Mouse (Mus musculus) C3H10T1/2 (cell line): ENCODE results near the gene Prrt2. TPM values are rescaled to one million over a fixed set of nuclear protein-coding genes. Genes with fewer than 3 reads are reported as not detected.

Source experiments
- polyA plus RNA-seq, 2 experiments: library from polyadenylated mRNA; unstranded; fragments of >200 nt; fragmentation: generic; extraction: Trizol; gene quantifications; one replicate each; pipeline ENCODE4 v1.2.1; 2012; ENCODE audit warnings: missing spikeins in 2 of 2

Gene Prrt2
- polyA plus RNA-seq, result under 1 TPM in 1 of 2 experiments, not detected in 1; 0.44 TPM

GRCm38 (mm10) chr7:127020901-127021562 lies at the start of gene Prrt2, which contains the start of gene Gm42742:
Prrt2 (minus strand) TSS chr7:127021211.
Gm42742 (minus strand) TSS chr7:127021097.

GRCm38 (mm10) chr7:127041851-127042672 lies 21.1 kb upstream of the Prrt2 start, which contains the start of gene Kif22:
Kif22 (minus strand) TSS chr7:127042471.

DNA sequence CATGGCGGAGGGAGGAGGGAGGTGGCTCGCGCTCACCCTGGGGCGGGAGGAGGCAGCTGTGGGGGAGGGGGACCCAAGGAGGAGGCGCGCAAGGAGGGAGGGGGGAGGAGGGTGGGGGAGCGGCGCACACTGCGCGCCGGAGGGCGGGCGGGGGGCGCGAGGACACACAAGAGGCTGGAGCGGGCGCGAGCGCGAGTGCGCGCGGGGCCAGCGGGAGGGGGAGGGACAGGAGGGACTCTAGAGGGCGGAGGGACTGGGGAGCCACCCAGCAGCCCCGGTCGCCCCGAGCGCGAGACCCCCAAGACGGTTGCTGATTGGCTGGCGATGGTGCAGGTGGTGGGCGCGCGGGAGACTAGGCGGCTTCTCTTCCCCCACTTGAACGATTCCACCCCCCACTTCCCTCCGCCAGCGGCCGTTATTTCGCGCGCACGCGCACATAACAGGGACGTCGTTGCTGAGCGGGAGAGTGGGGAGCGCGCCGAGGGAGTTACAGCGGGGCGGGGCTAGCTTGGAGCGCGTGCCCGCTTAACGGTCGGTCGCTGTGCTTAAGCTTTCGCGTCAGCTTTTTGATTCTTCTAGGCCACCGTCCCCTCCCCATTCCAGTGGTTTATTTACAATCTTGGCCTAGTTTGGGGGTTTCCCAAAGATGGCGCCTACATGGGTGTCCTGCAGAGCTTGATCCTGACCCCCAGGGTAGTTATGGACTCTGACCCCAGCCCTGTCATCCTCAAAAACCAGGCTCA lies 6.1 kb upstream of the Prrt2 start, which contains the start of gene Maz:
Maz (minus strand) TSS at position 54 of the 743 bp plus-strand sequence.

GRCm38 (mm10) chr7:127016971-127017949 lies 3.8 kb downstream of the Prrt2 start, which contains the start of gene Pagr1a:
Pagr1a (minus strand) TSS chr7:127017352.

DNA sequence TGATC lies 4.7 kb downstream of the Prrt2 start, which contains the start of gene Pagr1b:
Pagr1b (minus strand) TSS at position 4 of the 5 bp plus-strand sequence.

DNA sequence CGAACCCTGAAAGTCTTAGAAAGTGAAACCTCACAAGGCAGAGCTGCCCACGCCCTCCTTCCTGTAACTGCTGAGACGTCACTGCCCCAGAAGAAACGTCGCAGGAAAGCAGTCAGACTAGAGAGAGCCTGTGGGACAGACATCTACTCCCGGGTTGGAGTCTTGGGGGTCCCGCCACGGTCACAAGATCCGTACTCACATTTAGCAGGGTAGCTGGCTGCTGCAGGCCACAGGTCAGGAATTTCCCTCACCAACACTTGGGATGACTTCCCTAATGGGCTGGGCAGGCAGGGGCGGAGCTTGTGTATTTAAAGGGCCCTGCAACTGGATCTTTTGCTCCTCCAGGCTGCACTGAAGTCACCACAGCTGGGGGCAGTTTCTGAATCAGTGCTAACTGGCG lies 6.7 kb downstream of the Prrt2 start, which contains the start of gene Mvp:
Mvp (minus strand) TSS at position 302 of the 400 bp plus-strand sequence.

GRCm38 (mm10) chr7:126975950-126976866 lies 44.8 kb downstream of the Prrt2 start, which contains the start of gene Cdiptos:
Cdiptos (minus strand) TSS chr7:126976098.

GRCm38 (mm10) chr7:126975893-126975949 lies 45.3 kb downstream of the Prrt2 start, which contains the start of gene Cdipt:
Cdipt (plus strand) TSS chr7:126975914.

Other genes starting within 250 kb of the Prrt2 start
- 100 to 1,000 TPM in 1 of 2 experiments, 10 to 100 TPM in 1; 18.7 to 138 TPM for gene Ypel3, start 244.3 kb downstream of the Prrt2 start, polyA plus RNA-seq
- gene Tbx6, start 239.7 kb downstream of the Prrt2 start, polyA plus RNA-seq, result under 1 TPM; 0.01 to 0.58 TPM
- 100 to 1,000 TPM; 126 TPM for gene Ppp4c, start 228.7 kb downstream of the Prrt2 start, polyA plus RNA-seq
- under 1 TPM; 0.08 TPM for gene Fam57b, start 223.5 kb downstream of the Prrt2 start, polyA plus RNA-seq
- gene 4930451I11Rik, start 189.6 kb downstream of the Prrt2 start, polyA plus RNA-seq, result not detected
- gene Doc2a, start 173.8 kb downstream of the Prrt2 start, polyA plus RNA-seq, result not detected
- 10 to 100 TPM; 10.8 to 24.2 TPM for gene Hirip3, start 159.2 kb downstream of the Prrt2 start, polyA plus RNA-seq
- 10 to 100 TPM; 65.9 to 98.4 TPM for gene Ino80e, start 158.8 kb downstream of the Prrt2 start, polyA plus RNA-seq
- gene Taok2, start 136.5 kb downstream of the Prrt2 start, polyA plus RNA-seq, result 10 to 100 TPM; 10.1 to 53.2 TPM
- 10 to 100 TPM; 27.0 to 35.9 TPM for gene Tmem219, start 98.3 kb downstream of the Prrt2 start, polyA plus RNA-seq
- gene Kctd13, start 92.3 kb downstream of the Prrt2 start, polyA plus RNA-seq, result 10 to 100 TPM in 1 of 2 experiments, 1 to 10 TPM in 1; 5.7 to 11.3 TPM
- gene Asphd1, start 71.6 kb downstream of the Prrt2 start, polyA plus RNA-seq, result under 1 TPM; 0.02 to 0.05 TPM
- under 1 TPM; 0.04 to 0.25 TPM for gene Sez6l2, start 70.6 kb downstream of the Prrt2 start, polyA plus RNA-seq
- 10 to 100 TPM; 88.2 to 97.1 TPM for gene Cdipt, start 45.3 kb downstream of the Prrt2 start, polyA plus RNA-seq
- gene Cdiptos, start 45.1 kb downstream of the Prrt2 start, polyA plus RNA-seq, result under 1 TPM; 0.47 to 0.64 TPM
- gene Mvp, start 6.6 kb downstream of the Prrt2 start, polyA plus RNA-seq, result 10 to 100 TPM; 49.1 to 81.7 TPM
- gene Pagr1b, start 4.7 kb downstream of the Prrt2 start, polyA plus RNA-seq, result under 1 TPM in 1 of 2 experiments, not detected in 1; 0.55 TPM
- gene Pagr1a, start 3.9 kb downstream of the Prrt2 start, polyA plus RNA-seq, result 10 to 100 TPM; 14.8 to 18.0 TPM
- gene Gm42742, start 114 bp downstream of the Prrt2 start, polyA plus RNA-seq, result 10 to 100 TPM; 28.7 to 44.7 TPM
- gene Maz, start 5.8 kb upstream of the Prrt2 start, polyA plus RNA-seq, result 100 to 1,000 TPM; 130 to 150 TPM
- 10 to 100 TPM; 51.4 to 57.4 TPM for gene Kif22, start 21.3 kb upstream of the Prrt2 start, polyA plus RNA-seq
- not detected for gene Zg16, start 66.1 kb upstream of the Prrt2 start, polyA plus RNA-seq
- gene AI467606, start 70.1 kb upstream of the Prrt2 start, polyA plus RNA-seq, result under 1 TPM; 0.08 to 0.25 TPM
- under 1 TPM in 1 of 2 experiments, not detected in 1; 0.11 TPM for gene Qprt, start 101.0 kb upstream of the Prrt2 start, polyA plus RNA-seq
- gene Spn, start 116.6 kb upstream of the Prrt2 start, polyA plus RNA-seq, result 1 to 10 TPM; 2.9 to 7.1 TPM
- 10 to 100 TPM; 39.6 to 40.3 TPM for gene Cd2bp2, start 174.8 kb upstream of the Prrt2 start, polyA plus RNA-seq
- gene Tbc1d10b, start 187.3 kb upstream of the Prrt2 start, polyA plus RNA-seq, result 10 to 100 TPM; 29.3 to 41.2 TPM
- gene Mylpf, start 187.7 kb upstream of the Prrt2 start, polyA plus RNA-seq, result 1 to 10 TPM in 1 of 2 experiments, under 1 TPM in 1; 0.81 to 2.0 TPM
- gene Zfp553, start 211.8 kb upstream of the Prrt2 start, polyA plus RNA-seq, result 10 to 100 TPM; 10.4 to 16.5 TPM
- 1 to 10 TPM; 2.3 to 7.7 TPM for gene Sept1, start 211.9 kb upstream of the Prrt2 start, polyA plus RNA-seq
- gene Zfp771, start 223.1 kb upstream of the Prrt2 start, polyA plus RNA-seq, result 10 to 100 TPM; 53.6 to 86.7 TPM
- 100 to 1,000 TPM in 1 of 2 experiments, 10 to 100 TPM in 1; 89.3 to 405 TPM for gene Dctpp1, start 239.5 kb upstream of the Prrt2 start, polyA plus RNA-seq